Mouse (Mus musculus) mesoderm, embryonic 11.5 days (tissue): Measurements from ENCODE around the gene Zscan4-ps2.
"Not testable (repeated sequence)": the region's sequence is repeated elsewhere in the genome, so short reads cannot be mapped to it uniquely, and the experiment has no call there.

ENCODE experiments used
- DNase-seq: peaks from one replicate; pipeline ENCODE4 v3.0.0-alpha.2; 2012; ENCODE audit warnings: low read depth, low spot score

Gene Zscan4-ps2

GRCm38 (mm10) chr7:11514010-11514409, at the start of gene Zscan4-ps2:
Gene Zscan4-ps2, plus strand, starts transcription at chr7:11514310.
- DNase-seq, result not testable (repeated sequence)
